Mouse (Mus musculus): Measurements from ENCODE around the gene Grb7.

- TF ChIP-seq CTCF (IDR thresholded peaks at IDR 0.05; ENCODE audit: low read depth, low read length) (no peak), POLR2A (IDR thresholded peaks at IDR 0.05; ENCODE audit: borderline replicate concordance, low read depth, low read length) (no peak)
These were observed 956 bp upstream of the Grb7 start for GRCm38 (mm10) chr11:98445238-98445637.

All from bone marrow macrophage, adult 2 months (primary cell).